Mouse (Mus musculus): ENCODE results near the gene Egflam. TPM values are rescaled to one million over a fixed set of nuclear protein-coding genes. Genes with fewer than 3 reads are reported as not detected.

The Egflam gene
- polyA plus RNA-seq, 1 experiment, result 3.0 TPM

- H3K27ac ChIP-seq (ENCODE audit: insufficient read depth, low read length), result no peak overlapping the region
- no peaks in the 10 kb centered on the region for H3K4me1 ChIP-seq (ENCODE audit: control insufficient read depth, insufficient read depth, low read length)
- TF ChIP-seq CTCF (IDR thresholded peaks at IDR 0.05; ENCODE audit: extremely low read depth, insufficient read depth, low read length) (no peak), POLR2A (IDR thresholded peaks at IDR 0.05; ENCODE audit: extremely low read depth, insufficient read depth, low read length) (no peak)
- no peak overlapping the region for H3K4me3 ChIP-seq (ENCODE audit: insufficient read depth, low read length)
These were observed 192.1 kb downstream of the Egflam start for GRCm38 (mm10) chr15:7206110-7206509.

GRCm38 (mm10) chr15:7204917-7205316 is 193.3 kb downstream of the Egflam start:
- Histone ChIP-seq H3K4me3 (ENCODE audit: insufficient read depth, low read length) (no peak overlapping the region), H3K4me1 (ENCODE audit: control insufficient read depth, insufficient read depth, low read length) (peaks cover 2% of the 10 kb centered on the region; the same call in 1 of the 2 replicates), H3K27ac (ENCODE audit: insufficient read depth, low read length) (no peak overlapping the region)
- TF ChIP-seq POLR2A (IDR thresholded peaks at IDR 0.05; ENCODE audit: extremely low read depth, insufficient read depth, low read length) (no peak), CTCF (IDR thresholded peaks at IDR 0.05; ENCODE audit: extremely low read depth, insufficient read depth, low read length) (no peak)

GRCm38 (mm10) chr15:7203606-7204330 is 194.4 kb downstream of the Egflam start:
- H3K4me1 ChIP-seq (ENCODE audit: control insufficient read depth, insufficient read depth, low read length), result peaks cover 2% of the 10 kb centered on the region; the same call in 1 of the 2 replicates
- no peak overlapping the region for H3K27ac ChIP-seq (ENCODE audit: insufficient read depth, low read length)
- no peak overlapping the region for H3K4me3 ChIP-seq (ENCODE audit: insufficient read depth, low read length)
- no peak for TF ChIP-seq POLR2A (IDR thresholded peaks at IDR 0.05; ENCODE audit: extremely low read depth, insufficient read depth, low read length)
- TF ChIP-seq CTCF (IDR thresholded peaks at IDR 0.05; ENCODE audit: extremely low read depth, insufficient read depth, low read length), result no peak

GRCm38 (mm10) chr15:7202981-7203380 is 195.2 kb downstream of the Egflam start:
- Histone ChIP-seq H3K4me3 (ENCODE audit: insufficient read depth, low read length) (no peak overlapping the region), H3K27ac (ENCODE audit: insufficient read depth, low read length) (no peak overlapping the region), H3K4me1 (ENCODE audit: control insufficient read depth, insufficient read depth, low read length) (peaks cover 2% of the 10 kb centered on the region; the same call in 1 of the 2 replicates)
- TF ChIP-seq POLR2A (IDR thresholded peaks at IDR 0.05; ENCODE audit: extremely low read depth, insufficient read depth, low read length) (no peak), CTCF (IDR thresholded peaks at IDR 0.05; ENCODE audit: extremely low read depth, insufficient read depth, low read length) (no peak)

- TF ChIP-seq POLR2A (IDR thresholded peaks at IDR 0.05; ENCODE audit: extremely low read depth, insufficient read depth, low read length) (no peak), CTCF (IDR thresholded peaks at IDR 0.05; ENCODE audit: extremely low read depth, insufficient read depth, low read length) (no peak)
- Histone ChIP-seq H3K4me3 (ENCODE audit: insufficient read depth, low read length) (no peak overlapping the region), H3K27ac (ENCODE audit: insufficient read depth, low read length) (no peak overlapping the region), H3K4me1 (ENCODE audit: control insufficient read depth, insufficient read depth, low read length) (peaks cover 2% of the 10 kb centered on the region; the same call in 1 of the 2 replicates)
These were observed 196.5 kb downstream of the Egflam start for GRCm38 (mm10) chr15:7201421-7202380.

- Histone ChIP-seq H3K4me3 (ENCODE audit: insufficient read depth, low read length) (no peak overlapping the region), H3K27ac (ENCODE audit: insufficient read depth, low read length) (no peak overlapping the region), H3K4me1 (ENCODE audit: control insufficient read depth, insufficient read depth, low read length) (peaks cover 2% of the 10 kb centered on the region; the same call in 1 of the 2 replicates)
- TF ChIP-seq CTCF (IDR thresholded peaks at IDR 0.05; ENCODE audit: extremely low read depth, insufficient read depth, low read length) (no peak), POLR2A (IDR thresholded peaks at IDR 0.05; ENCODE audit: extremely low read depth, insufficient read depth, low read length) (no peak)
These were observed 197.9 kb downstream of the Egflam start for GRCm38 (mm10) chr15:7200286-7200685.

- Histone ChIP-seq H3K4me1 (ENCODE audit: control insufficient read depth, insufficient read depth, low read length) (peaks cover 3% of the 10 kb centered on the region; the same call in 1 of the 2 replicates), H3K27ac (ENCODE audit: insufficient read depth, low read length) (no peak overlapping the region)
These were observed 199.4 kb downstream of the Egflam start for GRCm38 (mm10) chr15:7198816-7199215.

GRCm38 (mm10) chr15:7197652-7198445 is 200.3 kb downstream of the Egflam start:
- no peak for TF ChIP-seq CTCF (IDR thresholded peaks at IDR 0.05; ENCODE audit: extremely low read depth, insufficient read depth, low read length)
- no peak for TF ChIP-seq POLR2A (IDR thresholded peaks at IDR 0.05; ENCODE audit: extremely low read depth, insufficient read depth, low read length)
- H3K27ac ChIP-seq (ENCODE audit: insufficient read depth, low read length), result no peak overlapping the region
- H3K4me3 ChIP-seq (ENCODE audit: insufficient read depth, low read length), result no peak overlapping the region
- H3K4me1 ChIP-seq (ENCODE audit: control insufficient read depth, insufficient read depth, low read length), result peaks cover 3% of the 10 kb centered on the region; the same call in 1 of the 2 replicates

More at GRCm38 (mm10) chr15:7198816-7199215, 199.4 kb downstream of the Egflam start:
- no peak overlapping the region for H3K4me3 ChIP-seq (ENCODE audit: insufficient read depth, low read length)
- no peak for TF ChIP-seq CTCF (IDR thresholded peaks at IDR 0.05; ENCODE audit: extremely low read depth, insufficient read depth, low read length)
- TF ChIP-seq POLR2A (IDR thresholded peaks at IDR 0.05; ENCODE audit: extremely low read depth, insufficient read depth, low read length), result no peak

Data from cortical plate, adult 2 months (tissue).